Mouse (Mus musculus) liver, embryonic 16.5 days (tissue): Measurements from ENCODE around the gene Thap8. TPM values are rescaled to one million over a fixed set of nuclear protein-coding genes. Genes with fewer than 3 reads are reported as not detected.

Experiments
- polyA plus RNA-seq: library from polyadenylated mRNA; unstranded; fragments of >200 nt; fragmentation: Nextera tagmentation; extraction: Ambion mirVana; gene quantifications from 2 replicates; pipeline ENCODE4 v1.2.1, GENCODE M21; 2015

Gene Thap8
- polyA plus RNA-seq, 1 experiment from 2014 or later = 0.11 TPM

Other genes with a start within 250 kb of the Thap8 start
- 0.28 and 0.34 TPM in 2 replicates for gene Zfp14, start 228.7 kb upstream of the Thap8 start, polyA plus RNA-seq
- 1.2 TPM in 2 replicates for gene Zfp82, start 207.2 kb upstream of the Thap8 start, polyA plus RNA-seq
- gene Gm26920, start 189.7 kb upstream of the Thap8 start, polyA plus RNA-seq = not detected in 2 replicates
- gene Zfp566, start 189.6 kb upstream of the Thap8 start, polyA plus RNA-seq = 1.0 and 1.4 TPM in 2 replicates
- 14.4 and 14.7 TPM in 2 replicates for gene Zfp260, start 185.3 kb upstream of the Thap8 start, polyA plus RNA-seq
- gene Zfp382, start 158.2 kb upstream of the Thap8 start, polyA plus RNA-seq = 1.0 and 1.4 TPM in 2 replicates
- gene Zfp146, start 110.3 kb upstream of the Thap8 start, polyA plus RNA-seq = 3.7 TPM in 2 replicates
- gene Cox7a1, start 96.0 kb upstream of the Thap8 start, polyA plus RNA-seq = 6.6 and 9.1 TPM in 2 replicates
- gene Capns1, start 81.3 kb upstream of the Thap8 start, polyA plus RNA-seq = 29.6 and 30.7 TPM in 2 replicates
- 36.5 and 39.4 TPM in 2 replicates for gene Polr2i, start 48.1 kb upstream of the Thap8 start, polyA plus RNA-seq
- gene Tbcb, start 47.8 kb upstream of the Thap8 start, polyA plus RNA-seq = 34.4 and 37.8 TPM in 2 replicates
- gene Ovol3, start 44.4 kb upstream of the Thap8 start, polyA plus RNA-seq = not detected in 2 replicates
- 6.5 and 7.5 TPM in 2 replicates for gene Wdr62, start 325 bp downstream of the Thap8 start, polyA plus RNA-seq
- gene Clip3, start 11.6 kb downstream of the Thap8 start, polyA plus RNA-seq = 0.50 and 0.90 TPM in 2 replicates
- 15.8 and 18.0 TPM in 2 replicates for gene Alkbh6, start 28.6 kb downstream of the Thap8 start, polyA plus RNA-seq
- 17.0 and 22.4 TPM in 2 replicates for gene Syne4, start 34.7 kb downstream of the Thap8 start, polyA plus RNA-seq
- gene E130208F15Rik, start 41.6 kb downstream of the Thap8 start, polyA plus RNA-seq = 0.30 and 0.88 TPM in 2 replicates
- gene Sdhaf1, start 43.8 kb downstream of the Thap8 start, polyA plus RNA-seq = 4.3 and 4.6 TPM in 2 replicates
- gene Lrfn3, start 82.7 kb downstream of the Thap8 start, polyA plus RNA-seq = 2.0 and 2.1 TPM in 2 replicates
- gene Tyrobp, start 133.7 kb downstream of the Thap8 start, polyA plus RNA-seq = 150 and 154 TPM in 2 replicates
- 7.2 and 7.8 TPM in 2 replicates for gene Hcst, start 139.8 kb downstream of the Thap8 start, polyA plus RNA-seq
- gene Nfkbid, start 141.6 kb downstream of the Thap8 start, polyA plus RNA-seq = 1.4 and 1.7 TPM in 2 replicates
- gene Aplp1, start 165.4 kb downstream of the Thap8 start, polyA plus RNA-seq = 4.2 and 4.4 TPM in 2 replicates
- 0.12 and 0.23 TPM in 2 replicates for gene Kirrel2, start 177.6 kb downstream of the Thap8 start, polyA plus RNA-seq
- 0.09 and 0.19 TPM in 2 replicates for gene Nphs1, start 178.2 kb downstream of the Thap8 start, polyA plus RNA-seq
- gene Prodh2, start 213.5 kb downstream of the Thap8 start, polyA plus RNA-seq = 79.3 and 85.2 TPM in 2 replicates